Mouse (Mus musculus): ENCODE measurements around the gene Olfr1423.

- TF ChIP-seq POLR2A (IDR thresholded peaks at IDR 0.05; ENCODE audit: borderline replicate concordance, low read depth, low read length) (no peak), CTCF (IDR thresholded peaks at IDR 0.05; ENCODE audit: low read depth, low read length) (no peak)
Measured at GRCm38 (mm10) chr19:12010281-12010771, 30.8 kb downstream of the Olfr1423 start.

Data from bone marrow macrophage, adult 2 months (primary cell).